ENCODE assay signal across 8 mouse cellular contexts in the genomic region with DNA sequence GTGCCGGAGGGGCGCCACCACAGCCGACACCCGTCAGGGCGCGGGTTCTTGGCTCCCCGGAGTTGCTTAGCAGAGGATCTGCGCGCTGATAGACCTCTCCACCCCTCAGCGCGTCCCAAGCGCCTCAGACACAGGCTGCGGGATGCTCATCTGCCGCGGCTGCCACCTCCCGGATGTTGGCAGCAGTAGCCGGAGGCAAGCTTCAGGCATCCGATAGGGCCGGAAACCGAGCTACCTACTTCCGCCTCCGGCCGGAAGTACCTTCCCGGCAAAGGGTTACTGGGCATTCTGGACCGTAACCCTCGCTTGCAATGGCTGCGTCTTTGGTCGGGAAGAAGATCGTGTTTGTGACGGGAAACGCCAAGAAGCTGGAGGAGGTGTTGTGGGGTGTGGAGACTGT. TPM values are rescaled to one million over a fixed set of nuclear protein-coding genes. Genes with fewer than 3 reads are reported as not detected.
DNase-seq lines count a peak whose midpoint lies in the region; ATAC-seq and TF ChIP-seq lines count a peak whose summit lies in the region.

A gene (plus strand): TSS at position 52 of the 400 bp plus-strand sequence.

- peak; percentile 56 for ATAC-seq in kidney, embryonic 16.5 days (ENCODE audit: low FRiP score, low TSS enrichment)

- peak within 1 kb of the TSS; percentile 90 for H3K4me3 ChIP-seq in bone marrow macrophage, adult 2 months (ENCODE audit: insufficient read depth, low read length)
- peak within 1 kb of the TSS; percentile 92 for H3K4me3 ChIP-seq in embryonic fibroblast, embryonic 13.5 days (ENCODE audit: insufficient read depth, low read length)
- peak within 1 kb of the TSS; percentile 81 for H3K4me3 ChIP-seq in heart, embryonic 10.5 days
- peak within 1 kb of the TSS; percentile 77 for H3K4me3 ChIP-seq in kidney, embryonic 16.5 days (ENCODE audit: low read length)
- peak within 1 kb of the TSS; percentile 79 for H3K4me3 ChIP-seq in liver, adult 2 months (ENCODE audit: insufficient read depth, low read depth, low read length)
- peak within 1 kb of the TSS; percentile 81 for H3K4me3 ChIP-seq in myocyte

- peak within 1 kb of the TSS; percentile 37 for H3K27ac ChIP-seq in bone marrow macrophage, adult 2 months (ENCODE audit: insufficient read depth, low read depth, low read length)
- peak within 1 kb of the TSS; percentile 37 for H3K27ac ChIP-seq in embryonic fibroblast, embryonic 13.5 days (ENCODE audit: insufficient read depth, low read length)
- H3K27ac ChIP-seq in heart, embryonic 10.5 days = peak within 1 kb of the TSS; percentile 89
- H3K27ac ChIP-seq in kidney, embryonic 16.5 days (ENCODE audit: low read length) = peak within 1 kb of the TSS; percentile 85
- H3K27ac ChIP-seq in liver, adult 2 months (replicated peaks; ENCODE audit: insufficient read depth, low read depth, low read length) = peak within 1 kb of the TSS; percentile 30

- no peaks in the 10 kb centered on the region for H3K27me3 ChIP-seq in heart, embryonic 10.5 days (ENCODE audit: insufficient read depth, poor library complexity, severe bottlenecking)
- no peaks in the 10 kb centered on the region for H3K27me3 ChIP-seq in kidney, embryonic 16.5 days (ENCODE audit: insufficient read depth, low read length)
- no peaks in the 10 kb centered on the region for H3K27me3 ChIP-seq in liver, adult 2 months (ENCODE audit: control insufficient read depth, insufficient read depth, low read length)
- no peaks in the 10 kb centered on the region for H3K27me3 ChIP-seq in myocyte (ENCODE audit: control insufficient read depth, insufficient read depth, insufficient read length)
- H3K27me3 ChIP-seq in splenic B cell, adult 2 months (ENCODE audit: control insufficient read depth, insufficient read depth, low read length, poor library complexity, severe bottlenecking) = no peaks in the 10 kb centered on the region

- H3K9me3 ChIP-seq in heart, embryonic 10.5 days = no peaks in the 10 kb centered on the region
- H3K9me3 ChIP-seq in kidney, embryonic 16.5 days (ENCODE audit: low read length) = no peaks in the 10 kb centered on the region

- peak; percentile 85 for DNase-seq in B cell, adult 2 months
- peak; percentile 96 for DNase-seq in heart, embryonic 10.5 days (ENCODE audit: low spot score)
- peak; percentile 79 for DNase-seq in liver, adult 2 months (ENCODE audit: extremely low read depth, low read depth, low spot score)
- peak; percentile 90 for DNase-seq in splenic B cell, adult 2 months (ENCODE audit: low read depth, low spot score)

- peak within 1 kb of the TSS; percentile 4 for H3ac ChIP-seq in myocyte (ENCODE audit: control insufficient read depth, insufficient read length)

- no peak for TF ChIP-seq CTCF in bone marrow macrophage, adult 2 months (IDR thresholded peaks at IDR 0.05; ENCODE audit: low read depth, low read length)
- TF ChIP-seq CTCF in embryonic fibroblast, embryonic 13.5 days (IDR thresholded peaks at IDR 0.05; ENCODE audit: borderline replicate concordance, insufficient read depth, low read length) = peak; percentile 24; the same call in 1 of the 2 replicates
- peak; percentile 64 for TF ChIP-seq CTCF in liver, adult 2 months (IDR thresholded peaks at IDR 0.05; ENCODE audit: low read depth, low read length)

- under 1% methylated on average over 31 of the region's 31 CpGs for WGBS in heart, embryonic 10.5 days
- WGBS in kidney, embryonic 16.5 days = 1% methylated on average over 31 of the region's 31 CpGs
- 1% methylated on average over 31 of the region's 31 CpGs for WGBS in liver, adult 2 months

- H3K4me2 ChIP-seq in kidney, embryonic 16.5 days (replicated peaks; ENCODE audit: low read depth, low read length) = peak within 1 kb of the TSS; percentile 88
- H3K4me2 ChIP-seq in myocyte (ENCODE audit: low read depth) = peak within 1 kb of the TSS; percentile 88

- TF ChIP-seq POLR2A in bone marrow macrophage, adult 2 months (IDR thresholded peaks at IDR 0.05; ENCODE audit: borderline replicate concordance, low read depth, low read length) = no peak
- peak; percentile 87 for TF ChIP-seq POLR2A in embryonic fibroblast, embryonic 13.5 days (IDR thresholded peaks at IDR 0.05; ENCODE audit: low read depth, low read length)
- peak; percentile 64; the same call in 1 of the 2 replicates for TF ChIP-seq POLR2A in liver, adult 2 months (IDR thresholded peaks at IDR 0.05; ENCODE audit: extremely low read depth, insufficient read depth, low read length)
- peak; percentile 81 for TF ChIP-seq POLR2A in myocyte (IDR thresholded peaks at IDR 0.05; ENCODE audit: insufficient read length, low read depth)

- H3K79me2 ChIP-seq in liver, adult 2 months (ENCODE audit: control insufficient read depth, insufficient read depth, low read length) = peaks cover 3% of the 10 kb centered on the region; the same call in 1 of the 2 replicates
- H3K79me2 ChIP-seq in myocyte (ENCODE audit: control insufficient read depth, insufficient read depth) = peaks cover 39% of the 10 kb centered on the region

- peaks cover 16% of the 10 kb centered on the region for H3K36me3 ChIP-seq in heart, embryonic 10.5 days
- peaks cover 13% of the 10 kb centered on the region for H3K36me3 ChIP-seq in kidney, embryonic 16.5 days (ENCODE audit: insufficient read depth, low read length)
- H3K36me3 ChIP-seq in liver, adult 2 months (ENCODE audit: control insufficient read depth, insufficient read depth, low read length) = peaks cover 13% of the 10 kb centered on the region
- peaks cover 14% of the 10 kb centered on the region for H3K36me3 ChIP-seq in myocyte (ENCODE audit: control insufficient read depth, insufficient read depth)
- peaks cover 7% of the 10 kb centered on the region for H3K36me3 ChIP-seq in splenic B cell, adult 2 months (ENCODE audit: control insufficient read depth, insufficient read depth, low read length, poor library complexity, severe bottlenecking)

- H3K9ac ChIP-seq in kidney, embryonic 16.5 days (replicated peaks; ENCODE audit: low read length) = peak within 1 kb of the TSS; percentile 81
- peak within 1 kb of the TSS; percentile 73 for H3K9ac ChIP-seq in liver, adult 2 months (ENCODE audit: low read depth, low read length)

- H3K4me1 ChIP-seq in bone marrow macrophage, adult 2 months (ENCODE audit: control insufficient read depth, insufficient read depth, low read length) = peaks cover 21% of the 10 kb centered on the region
- peaks cover 7% of the 10 kb centered on the region for H3K4me1 ChIP-seq in embryonic fibroblast, embryonic 13.5 days (ENCODE audit: control insufficient read depth, insufficient read depth, low read length)
- peaks cover 30% of the 10 kb centered on the region for H3K4me1 ChIP-seq in heart, embryonic 10.5 days
- peaks cover 19% of the 10 kb centered on the region for H3K4me1 ChIP-seq in kidney, embryonic 16.5 days (ENCODE audit: insufficient read depth, low read length)
- peaks cover 7% of the 10 kb centered on the region for H3K4me1 ChIP-seq in liver, adult 2 months (ENCODE audit: control insufficient read depth, insufficient read depth, low read length)

TF ChIP-seq in myocyte, 11 proteins besides CTCF, POLR2A, EP300 and RAD21:
- TF ChIP-seq REST (IDR thresholded peaks at IDR 0.05; ENCODE audit: insufficient read depth, insufficient read length) (no peak), POLR2AphosphoS2 (IDR thresholded peaks at IDR 0.05; ENCODE audit: insufficient read length, low read depth) (peak; percentile 82), USF1 (IDR thresholded peaks at IDR 0.05; ENCODE audit: low read depth) (no peak)
TF ChIP-seq in myocyte: peak in this region for 1.

RNA-seq across cellular contexts. Expression of the gene that starts here (rescaled TPM):
- polyA plus RNA-seq in bone marrow macrophage, adult 2 months (2012; ENCODE audit: insufficient read depth, insufficient read length, missing spikeins) = 22.7 and 23.7 TPM in 2 replicates
- polyA plus RNA-seq in embryonic fibroblast, embryonic 13.5 days (2011; ENCODE audit: insufficient read length, low read depth, missing spikeins) = 66.6 and 71.8 TPM in 2 replicates
- 96.9 and 118 TPM in 2 replicates for polyA plus RNA-seq in heart, embryonic 10.5 days (2016; fragmentation: Nextera tagmentation; extraction: Ambion mirVana)
- 108 and 116 TPM in 2 replicates for polyA plus RNA-seq in kidney, embryonic 16.5 days (2015; fragmentation: Nextera tagmentation; extraction: Ambion mirVana)
- 30.9 and 33.8 TPM in 2 replicates for total RNA-seq in liver, adult 2 months (2014; rRNA removed)
- 22.3 and 24.1 TPM in 2 replicates for polyA plus RNA-seq in liver, adult 2 months (2012; rRNA removed)
- polyA plus RNA-seq in myocyte (2012; fragmentation: generic; extraction: Trizol) = 54.4 TPM

Comparison
In these comparisons a context has a peak if more than half of its experiments do, and no peak if none do; other contexts are left out.
1. Peak in every context shown above with its lines: DNase-seq, ATAC-seq, H3K4me3 ChIP-seq and H3K27ac ChIP-seq.
2. H3K27ac ChIP-seq: peak in every context shown above with its lines; median percentile 89 in heart, embryonic 10.5 days; 85 in kidney, embryonic 16.5 days; 37 in bone marrow macrophage, adult 2 months; 37 in embryonic fibroblast, embryonic 13.5 days; 30 in liver, adult 2 months.